Mouse (Mus musculus): ENCODE measurements around the gene Svbp. TPM values are rescaled to one million over a fixed set of nuclear protein-coding genes. Genes with fewer than 3 reads are reported as not detected.
A peak's percentile ranks its signal among the peaks of the same experiment; 100 is the strongest.

Gene Svbp
- total RNA-seq, 2 experiments from 2014 or later = 17.3 to 20.1 TPM

GRCm38 (mm10) chr4:119244468-119245240, 49.5 kb downstream of the Svbp start:
- DNase-seq (ENCODE audit: extremely low spot score in 1 of 2, low spot score in 1 of 2) = no peak

- DNase-seq (ENCODE audit: extremely low spot score in 1 of 2, low spot score in 1 of 2) = no peak
Observed at GRCm38 (mm10) chr4:119245556-119245955, 50.5 kb downstream of the Svbp start.

- DNase-seq (ENCODE audit: extremely low spot score in 1 of 2, low spot score in 1 of 2) = no peak
Observed at GRCm38 (mm10) chr4:119245961-119246360, 50.9 kb downstream of the Svbp start.

GRCm38 (mm10) chr4:119246688-119247225, 51.7 kb downstream of the Svbp start:
- no peak for DNase-seq (ENCODE audit: extremely low spot score in 1 of 2, low spot score in 1 of 2)

- DNase-seq (ENCODE audit: extremely low spot score in 1 of 2, low spot score in 1 of 2) = peak; percentile 60 to 76
Observed at GRCm38 (mm10) chr4:119247462-119248235, 52.5 kb downstream of the Svbp start.

GRCm38 (mm10) chr4:119248407-119248965, 53.4 kb downstream of the Svbp start:
- DNase-seq (ENCODE audit: extremely low spot score in 1 of 2, low spot score in 1 of 2) = no peak

Other genes starting within 250 kb of the Svbp start
- gene Lao1, start 233.7 kb upstream of the Svbp start, total RNA-seq (2021) = 1 to 10 TPM in 1 of 2 experiments, under 1 TPM in 1; 0.96 to 1.1 TPM
- 10 to 100 TPM; 70.9 to 98.4 TPM for gene Slc2a1, start 86.6 kb upstream of the Svbp start, total RNA-seq (2021)
- 1 to 10 TPM; 6.0 to 8.3 TPM for gene Zfp691, start 21.1 kb upstream of the Svbp start, total RNA-seq (2021)
- under 1 TPM; 0.31 to 0.47 TPM for gene Ermap, start 5.3 kb upstream of the Svbp start, total RNA-seq (2021)
- gene Tmem269, start 22.9 kb downstream of the Svbp start, total RNA-seq (2021) = under 1 TPM in 1 of 2 experiments, not detected in 1; 0.34 TPM
- 10 to 100 TPM; 32.4 to 36.7 TPM for gene AU022252, start 37.4 kb downstream of the Svbp start, total RNA-seq (2021)
- gene P3h1, start 37.6 kb downstream of the Svbp start, total RNA-seq (2021) = 1 to 10 TPM; 7.5 to 7.7 TPM
- under 1 TPM; 0.32 to 0.33 TPM for gene Cldn19, start 60.1 kb downstream of the Svbp start, total RNA-seq (2021)
- 100 to 1,000 TPM; 287 to 320 TPM for gene Ybx1, start 99.3 kb downstream of the Svbp start, total RNA-seq (2021)
- 10 to 100 TPM; 19.1 to 20.2 TPM for gene Ppih, start 125.2 kb downstream of the Svbp start, total RNA-seq (2021)
- 10 to 100 TPM; 19.8 to 26.1 TPM for gene Ccdc30, start 220.2 kb downstream of the Svbp start, total RNA-seq (2021)
- gene Ppcs, start 227.1 kb downstream of the Svbp start, total RNA-seq (2021) = 1 to 10 TPM; 5.7 to 5.8 TPM
- gene Zmynd12, start 227.5 kb downstream of the Svbp start, total RNA-seq (2021) = under 1 TPM; 0.49 to 0.61 TPM

All from layer of hippocampus, postnatal 25 days (tissue).